Mouse (Mus musculus) midbrain, embryonic 11.5 days (tissue): Measurements from ENCODE around the gene H2-Ke6. TPM values are rescaled to one million over a fixed set of nuclear protein-coding genes. Genes with fewer than 3 reads are reported as not detected.

Source experiments
- ATAC-seq: fragments of 200-750 bp; cut with Nextera tagmentation; 2 replicates; pipeline ENCODE4 v1.8.0; 2017; ENCODE audit warnings: moderate TSS enrichment, moderate library complexity; ENCODE audit not compliant: low FRiP score
- DNase-seq: peaks from one replicate; pipeline ENCODE4 v3.0.0; 2015; ENCODE audit warnings: low spot score; ENCODE audit errors: missing footprints
- H3K27ac ChIP-seq: fragments of 300-500 bp; sonication (generic); 2 replicates; pipeline ENCODE4 v1.5.1; 2014; ENCODE audit warnings: low read depth, low read length
- H3K27me3 ChIP-seq: fragments of 300-500 bp; sonication (generic); 2 replicates; pipeline ENCODE4 v1.6.1; 2014; ENCODE audit warnings: mild to moderate bottlenecking, low read length, moderate library complexity, mixed read lengths; ENCODE audit not compliant: control insufficient read depth, insufficient read depth
- H3K36me3 ChIP-seq: fragments of 300-500 bp; sonication (generic); 2 replicates; pipeline ENCODE4 v1.6.1; 2014; ENCODE audit warnings: mild to moderate bottlenecking, low read length, moderate library complexity, mixed read lengths; ENCODE audit not compliant: control insufficient read depth, insufficient read depth
- H3K4me1 ChIP-seq: fragments of 300-500 bp; sonication (generic); 2 replicates; pipeline ENCODE4 v1.6.1; 2014; ENCODE audit warnings: low read length; ENCODE audit not compliant: control insufficient read depth, insufficient read depth
- H3K4me2 ChIP-seq: fragments of 300-500 bp; sonication (generic); 2 replicates; pipeline ENCODE4 v1.6.1; 2014; ENCODE audit warnings: mild to moderate bottlenecking, moderate library complexity
- H3K4me3 ChIP-seq: fragments of 300-500 bp; sonication (generic); 2 replicates; pipeline ENCODE4 v1.5.1; 2014; ENCODE audit warnings: low read depth, low read length
- H3K9ac ChIP-seq: fragments of 300-500 bp; sonication (generic); 2 replicates; pipeline ENCODE4 v1.6.1; 2014; ENCODE audit warnings: low read length
- H3K9me3 ChIP-seq: fragments of 300-500 bp; sonication (generic); 2 replicates; pipeline ENCODE4 v1.6.1; 2016; ENCODE audit warnings: low read length; ENCODE audit not compliant: control insufficient read depth
- WGBS: fragments of 180-500 bp; shearing (Covaris S2); extraction: QIAGEN DNeasy Blood & Tissue Kit; methylation state at CpG from one replicate; pipeline ENCODE4 v1.1.7; 2014; 5-methylcytosine and 5-hydroxymethylcytosine counted together
- polyA plus RNA-seq: library from polyadenylated mRNA; unstranded; fragments of >200 nt; fragmentation: Nextera tagmentation; extraction: Ambion mirVana; gene quantifications from 2 replicates; pipeline ENCODE4 v1.2.1, GENCODE M21; 2014

The H2-Ke6 gene
- polyA plus RNA-seq, 1 experiment from 2014 or later: 99.0 TPM

DNA sequence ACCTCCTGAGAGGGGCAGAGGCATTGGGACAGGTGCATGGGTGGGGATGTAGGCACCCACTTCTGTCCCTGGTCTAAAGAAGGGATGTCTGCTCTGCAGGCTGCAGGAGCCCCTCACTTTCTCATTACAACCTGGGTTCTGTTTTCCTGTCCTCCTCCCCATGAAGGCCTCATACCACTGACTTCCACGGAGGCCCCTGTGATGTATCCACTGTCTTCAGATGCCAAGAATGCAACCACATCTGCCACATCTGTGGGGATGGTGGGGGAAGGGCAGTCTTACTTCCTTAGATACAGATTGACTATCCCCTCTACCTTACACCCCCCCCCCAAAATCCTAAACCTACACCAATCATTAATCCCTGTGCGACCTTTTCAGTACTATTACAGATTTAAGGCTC lies 1.6 kb downstream of the H2-Ke6 start:
- 4% methylated on average over 2 of the region's 2 CpGs for WGBS
- Histone ChIP-seq H3K4me3 (peak overlapping the region; percentile 98), H3K9ac (peak overlapping the region; percentile 100), H3K9me3 (peaks cover 4% of the 10 kb centered on the region; the same call in 1 of the 2 replicates), H3K27ac (peak overlapping the region; percentile 100), H3K27me3 (no peaks in the 10 kb centered on the region), H3K4me1 (peaks cover 51% of the 10 kb centered on the region), H3K36me3 (peaks cover 32% of the 10 kb centered on the region), H3K4me2 (peak overlapping the region; percentile 97)
- DNase-seq (no peak), ATAC-seq (no peak)

DNA sequence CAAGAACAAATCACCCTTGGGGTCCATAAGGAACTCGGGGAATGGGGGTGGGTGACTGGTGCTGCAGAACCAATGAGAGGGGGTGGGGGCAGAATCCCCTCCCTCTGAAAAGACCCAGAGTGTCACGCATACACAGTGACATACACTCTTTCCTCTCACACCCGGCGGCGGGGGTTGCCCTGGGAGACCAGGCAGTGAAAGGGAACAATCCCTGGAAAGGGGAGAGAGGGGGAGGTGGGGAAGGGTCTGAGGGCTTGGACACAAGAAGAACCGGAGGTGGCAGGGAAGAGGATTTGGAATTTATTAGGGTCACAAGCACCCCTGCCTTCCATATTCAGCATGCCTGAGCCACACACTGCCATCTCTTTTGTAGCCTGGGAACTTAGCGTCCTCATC lies 2.1 kb downstream of the H2-Ke6 start:
- Histone ChIP-seq H3K4me1 (peaks cover 51% of the 10 kb centered on the region), H3K9me3 (peaks cover 7% of the 10 kb centered on the region; the same call in 1 of the 2 replicates), H3K27me3 (no peaks in the 10 kb centered on the region), H3K9ac (peak overlapping the region; percentile 100), H3K4me3 (peak overlapping the region; percentile 98), H3K36me3 (peaks cover 37% of the 10 kb centered on the region), H3K4me2 (peak overlapping the region; percentile 97), H3K27ac (peak overlapping the region; percentile 100)
- WGBS: 6% methylated on average over 6 of the region's 7 CpGs
- DNase-seq (peak; percentile 99), ATAC-seq (peak; percentile 77)

DNA sequence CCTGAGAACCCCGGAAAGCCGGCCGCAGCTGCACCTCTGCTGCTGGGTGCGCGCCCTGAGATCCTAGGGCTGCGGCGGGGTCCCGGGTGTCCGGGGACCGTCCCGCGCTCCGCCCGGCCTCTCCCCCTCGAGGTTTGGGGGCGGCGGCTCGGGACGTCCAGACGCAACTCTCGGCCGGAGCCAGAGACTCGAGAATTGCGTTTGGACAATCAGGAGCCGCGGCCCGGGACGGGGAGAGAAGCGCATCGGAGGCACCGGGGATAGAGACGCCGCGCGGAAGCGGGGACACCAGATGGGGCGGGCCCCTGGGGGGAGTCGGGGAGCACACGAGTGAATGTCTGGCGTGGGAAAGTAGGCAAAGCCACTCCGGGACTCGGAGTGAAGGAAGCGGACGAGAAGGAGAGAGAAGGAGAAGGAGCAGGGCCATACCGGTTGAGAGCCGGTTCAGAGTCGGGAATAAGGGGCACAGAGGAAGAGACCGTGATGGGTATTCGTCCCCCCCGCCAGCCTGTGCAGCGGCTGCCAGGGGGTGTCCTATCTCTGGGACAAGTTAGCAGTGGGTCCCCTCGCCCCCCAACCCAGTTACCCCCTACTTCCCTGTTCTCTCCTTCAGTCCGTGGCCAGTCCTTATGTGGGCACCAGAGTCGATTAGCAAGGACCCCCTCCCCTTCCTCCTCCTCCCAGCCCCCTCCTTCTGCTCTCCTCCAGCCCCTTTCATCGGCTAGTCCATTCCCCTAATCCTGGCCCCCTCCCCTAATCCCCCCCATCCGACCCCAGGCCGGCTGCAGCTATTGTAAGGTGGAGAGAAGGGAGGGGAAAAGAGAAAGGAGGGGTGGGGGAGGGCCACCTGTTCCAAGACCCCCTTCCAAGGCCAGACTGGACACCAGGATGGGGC lies 2.8 kb downstream of the H2-Ke6 start:
- peak overlapping the region; percentile 98 for H3K4me3 ChIP-seq
- peak overlapping the region; percentile 100 for H3K9ac ChIP-seq
- H3K4me1 ChIP-seq: peaks cover 46% of the 10 kb centered on the region
- H3K27me3 ChIP-seq: no peaks in the 10 kb centered on the region
- WGBS: under 1% methylated on average over 52 of the region's 57 CpGs
- DNase-seq (peak; percentile 98), ATAC-seq (peak; percentile 70)
- H3K9me3 ChIP-seq: peaks cover 7% of the 10 kb centered on the region; the same call in 1 of the 2 replicates
- peak overlapping the region; percentile 100 for H3K27ac ChIP-seq
- H3K4me2 ChIP-seq: peak overlapping the region; percentile 97
- peaks cover 40% of the 10 kb centered on the region for H3K36me3 ChIP-seq

DNA sequence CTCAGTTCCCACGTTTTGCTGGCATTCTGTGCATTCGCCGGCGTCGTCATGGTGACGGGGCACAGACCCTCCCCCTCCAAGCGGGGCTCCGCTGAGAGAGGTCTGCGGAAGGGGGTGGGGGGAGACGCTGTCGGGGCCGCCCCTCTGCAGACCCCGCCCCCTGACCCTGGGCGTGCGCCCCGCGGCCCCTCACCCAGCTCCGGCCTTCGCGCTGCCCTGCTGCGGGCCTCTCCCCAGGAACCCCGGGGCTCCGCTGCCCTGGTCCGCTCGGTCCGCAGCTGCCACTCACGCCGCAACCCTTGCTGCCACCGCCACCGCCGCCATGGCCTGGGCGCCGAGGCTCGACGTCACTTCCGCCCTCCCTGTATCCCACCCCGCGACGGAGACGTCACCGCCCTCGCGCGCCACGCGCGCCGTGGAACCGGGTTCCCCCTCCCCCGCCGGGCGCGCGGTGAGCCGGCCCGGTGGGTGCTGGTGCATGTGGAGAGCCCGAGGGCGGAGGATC lies 3.5 kb downstream of the H2-Ke6 start, which contains the start of gene Ring1:
Gene Ring1, minus strand, starts transcription at position 364 of the 505 bp plus-strand sequence.
- DNase-seq (peak; percentile 99), ATAC-seq (peak; percentile 53)
- Histone ChIP-seq H3K9ac (peak within 1 kb of the TSS; percentile 100), H3K36me3 (peaks cover 37% of the 10 kb centered on the region), H3K27me3 (no peaks in the 10 kb centered on the region), H3K4me3 (peak within 1 kb of the TSS; percentile 98), H3K27ac (peak within 1 kb of the TSS; percentile 100), H3K4me2 (peak within 1 kb of the TSS; percentile 97), H3K4me1 (peaks cover 39% of the 10 kb centered on the region), H3K9me3 (peaks cover 7% of the 10 kb centered on the region; the same call in 1 of the 2 replicates)
- under 1% methylated on average over 57 of the region's 58 CpGs for WGBS

DNA sequence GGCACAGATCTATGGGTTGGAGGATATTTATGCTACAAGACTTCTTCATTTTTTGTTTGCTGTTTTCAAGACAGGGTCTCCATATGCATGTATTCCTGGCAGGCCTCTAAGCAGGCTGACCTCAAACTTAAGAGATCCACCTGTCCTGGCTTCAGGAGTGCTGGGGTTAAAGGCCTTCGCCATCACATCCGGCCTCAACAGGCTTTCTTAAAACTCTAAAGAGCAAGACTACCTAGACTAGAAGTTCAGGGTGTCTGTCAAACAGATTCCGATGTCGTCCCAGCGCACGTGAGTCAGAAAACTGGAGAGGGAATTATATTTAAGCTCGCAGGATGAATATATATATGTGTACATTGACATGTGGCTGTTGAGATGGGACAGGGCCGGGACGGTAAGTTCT lies 4.2 kb downstream of the H2-Ke6 start:
- WGBS: 67% methylated on average over 9 of the region's 9 CpGs
- H3K36me3 ChIP-seq: peaks cover 31% of the 10 kb centered on the region
- H3K4me3 ChIP-seq: peak overlapping the region; percentile 98
- peak overlapping the region; percentile 100 for H3K27ac ChIP-seq
- peaks cover 32% of the 10 kb centered on the region for H3K4me1 ChIP-seq
- DNase-seq: no peak
- ATAC-seq: no peak
- H3K27me3 ChIP-seq: no peaks in the 10 kb centered on the region
- H3K9ac ChIP-seq: peak overlapping the region; percentile 100
- H3K4me2 ChIP-seq: peak overlapping the region; percentile 97
- H3K9me3 ChIP-seq: peaks cover 7% of the 10 kb centered on the region; the same call in 1 of the 2 replicates

DNA sequence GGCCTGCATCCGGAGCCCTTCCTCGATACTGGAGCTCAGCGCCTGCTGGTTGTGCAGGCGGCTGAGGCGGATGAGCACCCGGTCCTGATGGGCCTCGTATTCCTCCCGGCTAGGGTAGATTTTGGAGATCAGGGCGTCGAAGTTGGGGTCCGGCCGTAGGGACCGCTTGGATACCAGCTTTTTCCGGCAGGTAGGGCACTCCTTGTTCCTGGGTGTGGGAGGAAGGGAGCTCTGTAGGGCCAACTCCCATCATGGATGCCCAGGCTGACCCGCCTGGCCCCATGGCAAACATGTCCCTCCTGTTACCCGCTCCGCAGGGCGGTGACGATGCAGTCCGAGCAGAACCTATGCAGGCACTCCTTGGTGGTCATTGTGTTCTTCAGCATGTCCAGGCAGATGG lies 4.9 kb downstream of the H2-Ke6 start:
- no peak overlapping the region for H3K4me2 ChIP-seq
- H3K9me3 ChIP-seq: peaks cover 7% of the 10 kb centered on the region; the same call in 1 of the 2 replicates
- peaks cover 25% of the 10 kb centered on the region for H3K4me1 ChIP-seq
- H3K27me3 ChIP-seq: no peaks in the 10 kb centered on the region
- 97% methylated on average over 20 of the region's 20 CpGs for WGBS
- H3K36me3 ChIP-seq: peaks cover 31% of the 10 kb centered on the region
- ATAC-seq (no peak), DNase-seq (peak; percentile 83)
- H3K27ac ChIP-seq: no peak overlapping the region
- H3K9ac ChIP-seq: no peak overlapping the region
- no peak overlapping the region for H3K4me3 ChIP-seq

DNA sequence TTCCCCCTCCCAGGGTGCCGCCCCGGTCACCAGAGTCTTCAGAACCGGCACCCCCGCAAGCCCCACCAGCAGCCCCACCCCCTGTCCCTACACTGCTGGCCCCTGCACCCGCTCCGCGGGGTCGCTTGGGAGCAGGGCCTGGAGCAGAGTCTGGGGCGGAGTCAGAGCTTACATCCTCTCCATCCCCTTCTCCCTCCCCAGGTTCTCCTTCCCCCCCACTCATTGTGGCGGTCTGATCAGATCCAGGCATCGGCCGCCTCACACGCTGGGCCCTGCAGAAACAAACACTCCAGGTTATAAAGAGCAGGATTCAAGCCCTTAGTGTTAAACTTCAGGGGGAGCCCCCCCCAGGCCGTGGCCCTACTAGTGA lies 5.5 kb downstream of the H2-Ke6 start:
- no peak overlapping the region for H3K4me3 ChIP-seq
- H3K9ac ChIP-seq: no peak overlapping the region
- peaks cover 24% of the 10 kb centered on the region for H3K4me1 ChIP-seq
- H3K4me2 ChIP-seq: no peak overlapping the region
- peaks cover 7% of the 10 kb centered on the region; the same call in 1 of the 2 replicates for H3K9me3 ChIP-seq
- DNase-seq (no peak), ATAC-seq (no peak)
- H3K27ac ChIP-seq: no peak overlapping the region
- no peaks in the 10 kb centered on the region for H3K27me3 ChIP-seq
- peaks cover 31% of the 10 kb centered on the region for H3K36me3 ChIP-seq
- WGBS: 91% methylated on average over 14 of the region's 14 CpGs

DNA sequence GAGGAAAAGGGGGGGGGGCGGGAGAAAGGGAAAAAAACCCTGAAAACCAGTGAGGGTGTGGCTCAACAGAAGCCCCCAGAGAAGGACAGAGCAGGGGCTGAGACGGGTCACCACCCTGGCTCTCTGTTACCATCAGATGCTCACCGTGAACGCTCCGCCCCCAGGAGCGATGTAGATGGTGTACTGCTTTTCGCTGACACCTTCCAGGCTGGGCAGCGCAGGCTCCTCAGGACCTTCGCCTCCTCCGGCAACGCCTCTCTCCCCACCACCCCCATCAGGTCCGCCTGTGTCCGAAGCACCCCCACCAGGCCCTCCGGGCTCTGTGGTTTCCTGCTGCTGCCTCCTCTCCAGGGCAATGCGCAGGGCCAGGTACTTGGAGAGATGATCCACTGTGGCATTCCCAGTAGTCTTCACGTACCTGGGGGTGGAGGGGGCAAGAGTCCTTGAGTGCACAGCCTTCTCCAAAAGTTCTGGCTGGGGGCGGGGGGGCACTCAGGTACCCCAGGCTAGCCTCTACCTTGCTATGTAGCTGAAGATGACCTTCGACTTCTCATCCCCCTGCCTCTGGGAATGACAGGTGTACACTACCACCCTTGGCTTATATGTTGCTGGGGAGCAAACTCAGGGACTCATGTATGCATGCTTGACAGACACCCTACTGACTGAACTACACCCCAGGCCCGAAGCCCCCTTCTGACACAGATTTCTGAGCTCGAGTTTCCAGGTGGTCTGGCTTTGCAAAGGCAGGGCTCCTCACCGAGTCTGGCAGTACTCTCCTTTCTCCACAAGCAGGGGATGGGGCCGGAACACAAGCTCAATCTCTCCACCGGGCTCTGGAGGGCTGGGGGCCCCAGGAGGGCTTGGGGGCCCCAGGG lies 6.1 kb downstream of the H2-Ke6 start:
- Histone ChIP-seq H3K27ac (no peak overlapping the region), H3K27me3 (no peaks in the 10 kb centered on the region), H3K4me2 (no peak overlapping the region), H3K36me3 (peaks cover 31% of the 10 kb centered on the region), H3K9ac (no peak overlapping the region), H3K4me1 (peaks cover 19% of the 10 kb centered on the region), H3K9me3 (peaks cover 7% of the 10 kb centered on the region; the same call in 1 of the 2 replicates), H3K4me3 (no peak overlapping the region)
- peak; percentile 83 for DNase-seq
- WGBS: 96% methylated on average over 23 of the region's 23 CpGs
- no peak for ATAC-seq
